Mouse (Mus musculus) hindbrain, embryonic 12.5 days (tissue): ENCODE results near the gene Exph5. TPM values are rescaled to one million over a fixed set of nuclear protein-coding genes. Genes with fewer than 3 reads are reported as not detected.

Experiments
- ATAC-seq: fragments of 200-750 bp; cut with Nextera tagmentation; 2 replicates; pipeline ENCODE4 v1.8.0; 2017; ENCODE audit warnings: moderate TSS enrichment; ENCODE audit not compliant: low FRiP score
- H3K27ac ChIP-seq: fragments of 300-500 bp; sonication (generic); 2 replicates; pipeline ENCODE4 v1.5.1; 2016; ENCODE audit warnings: mild to moderate bottlenecking
- H3K27me3 ChIP-seq: fragments of 300-500 bp; sonication (generic); 2 replicates; pipeline ENCODE4 v1.6.1; 2016; ENCODE audit warnings: mild to moderate bottlenecking
- H3K36me3 ChIP-seq: fragments of 300-500 bp; sonication (generic); 2 replicates; pipeline ENCODE4 v1.6.1; 2016; ENCODE audit warnings: mild to moderate bottlenecking
- H3K4me1 ChIP-seq: fragments of 300-500 bp; sonication (generic); 2 replicates; pipeline ENCODE4 v1.6.1; 2016
- H3K4me2 ChIP-seq: fragments of 300-500 bp; sonication (generic); replicated peaks from 2 replicates; pipeline ENCODE4 v1.6.1; 2016; ENCODE audit warnings: mild to moderate bottlenecking
- H3K4me3 ChIP-seq: fragments of 300-500 bp; sonication (generic); 2 replicates; pipeline ENCODE4 v1.5.1; 2016; ENCODE audit warnings: mild to moderate bottlenecking
- H3K9ac ChIP-seq: fragments of 300-500 bp; sonication (generic); 2 replicates; pipeline ENCODE4 v1.6.1; 2016; ENCODE audit warnings: mild to moderate bottlenecking, moderate library complexity
- H3K9me3 ChIP-seq: fragments of 300-500 bp; sonication (generic); replicated peaks from 2 replicates; pipeline ENCODE4 v1.6.1; 2016; ENCODE audit warnings: mild to moderate bottlenecking
- WGBS: fragments of 180-500 bp; shearing (Covaris S2); methylation state at CpG from one replicate; pipeline ENCODE4 v1.1.7; 2016; 5-methylcytosine and 5-hydroxymethylcytosine counted together
- polyA plus RNA-seq: library from polyadenylated mRNA; unstranded; fragments of >200 nt; fragmentation: Nextera tagmentation; extraction: Ambion mirVana; gene quantifications from 2 replicates; pipeline ENCODE4 v1.2.1, GENCODE M21; 2016

Exph5 gene
- polyA plus RNA-seq, 1 experiment from 2014 or later, result 0.49 TPM

- Histone ChIP-seq H3K4me3 (no peak overlapping the region), H3K9ac (no peak overlapping the region), H3K9me3 (no peaks in the 10 kb centered on the region), H3K27me3 (no peaks in the 10 kb centered on the region), H3K4me2 (no peak overlapping the region), H3K27ac (no peak overlapping the region), H3K4me1 (no peaks in the 10 kb centered on the region), H3K36me3 (no peaks in the 10 kb centered on the region)
- ATAC-seq, result no peak
- 80% methylated on average over 3 of the region's 3 CpGs for WGBS
Observed at GRCm38 (mm10) chr9:53378171-53378570, 76.7 kb downstream of the Exph5 start.

DNA sequence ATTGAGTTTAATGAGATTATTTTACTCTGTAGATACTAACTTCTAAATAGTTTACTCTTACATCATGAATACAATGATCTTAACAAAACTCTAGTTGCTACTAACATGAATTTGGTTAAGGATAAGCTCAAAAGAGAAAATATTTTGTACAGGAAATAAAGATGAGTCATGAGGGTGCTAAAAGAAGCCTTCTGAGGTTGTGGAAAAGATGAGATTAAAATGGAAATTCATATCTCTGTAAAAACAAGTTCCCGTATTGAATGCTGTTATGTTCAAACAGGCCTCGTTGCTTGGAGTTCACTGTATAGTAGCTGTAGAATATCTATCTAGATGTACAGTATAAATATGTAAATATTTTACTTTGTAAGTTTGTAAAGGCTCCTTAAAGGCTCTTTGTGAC, 79.1 kb downstream of the Exph5 start:
- no peaks in the 10 kb centered on the region for H3K9me3 ChIP-seq

DNA sequence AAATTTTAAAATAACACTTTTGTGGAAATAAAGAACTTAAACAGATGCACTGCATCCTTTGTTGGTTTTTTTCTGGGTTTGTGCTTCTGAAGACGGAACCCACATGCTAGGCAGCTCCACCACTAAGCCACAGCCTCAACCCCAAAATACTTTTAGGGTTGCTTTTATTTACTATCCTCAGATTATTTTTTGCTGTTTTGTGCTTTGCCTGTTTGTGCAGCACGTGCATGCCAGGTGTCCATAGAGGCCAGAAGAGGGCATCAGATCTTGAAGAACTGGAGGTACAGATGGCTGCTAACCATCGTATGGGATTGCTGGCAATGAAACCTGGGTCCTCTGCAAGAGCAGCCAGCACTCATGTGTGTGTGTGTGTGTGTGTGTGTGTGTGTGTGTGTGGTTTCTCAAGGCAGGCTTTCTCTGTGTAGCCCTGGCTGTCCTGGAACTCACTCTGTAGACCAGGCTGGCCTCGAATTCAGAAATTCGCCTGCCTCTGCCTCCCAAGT, 79.7 kb downstream of the Exph5 start:
- Histone ChIP-seq H3K4me3 (no peak overlapping the region), H3K9me3 (no peaks in the 10 kb centered on the region), H3K27ac (no peak overlapping the region), H3K4me1 (0 out of 2 replicates have a peak, but pooled peaks cover 3% of the 10 kb centered on the region), H3K36me3 (no peaks in the 10 kb centered on the region), H3K27me3 (no peaks in the 10 kb centered on the region), H3K9ac (no peak overlapping the region), H3K4me2 (no peak overlapping the region)
- WGBS, result 83% methylated on average over 5 of the region's 5 CpGs
- no peak for ATAC-seq

More for the DNA sequence above, 79.1 kb downstream of the Exph5 start:
- Histone ChIP-seq H3K4me2 (no peak overlapping the region), H3K36me3 (no peaks in the 10 kb centered on the region), H3K27ac (no peak overlapping the region), H3K9ac (no peak overlapping the region), H3K27me3 (no peaks in the 10 kb centered on the region), H3K4me3 (no peak overlapping the region), H3K4me1 (0 out of 2 replicates have a peak, but pooled peaks cover 3% of the 10 kb centered on the region)
- WGBS, result 88% methylated on average over 2 of the region's 2 CpGs
- no peak for ATAC-seq

GRCm38 (mm10) chr9:53383951-53384866, 82.7 kb downstream of the Exph5 start, which contains the start of gene Kdelc2:
Gene Kdelc2 (plus strand): TSS chr9:53384025.
- Histone ChIP-seq H3K9me3 (no peaks in the 10 kb centered on the region), H3K27ac (peak within 1 kb of the TSS; percentile 87)
- WGBS, result under 1% methylated on average over 75 of the region's 75 CpGs

DNA sequence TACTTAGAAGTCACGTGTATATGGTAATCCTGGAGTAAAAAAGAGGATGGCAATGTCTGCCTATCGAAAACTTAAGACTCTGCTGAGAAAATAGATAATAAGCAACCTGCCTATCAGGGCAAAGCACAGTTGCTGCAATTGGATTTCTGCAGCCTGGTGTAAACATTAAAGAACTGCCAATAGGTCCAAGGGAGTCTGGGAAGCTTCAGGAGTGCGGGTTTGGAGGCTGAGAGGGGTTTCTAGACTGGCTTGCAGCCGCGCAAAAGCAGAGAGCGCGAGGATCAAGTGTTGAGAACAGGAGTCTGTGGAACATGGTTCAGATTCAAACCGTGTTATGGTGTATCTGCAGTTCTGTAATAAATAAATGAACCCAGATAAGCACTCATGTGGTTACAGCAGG, 83.4 kb downstream of the Exph5 start:
- Histone ChIP-seq H3K9me3 (no peaks in the 10 kb centered on the region), H3K27ac (peak overlapping the region; percentile 87)
- WGBS, result 18% methylated on average over 8 of the region's 8 CpGs

More at GRCm38 (mm10) chr9:53383951-53384866, 82.7 kb downstream of the Exph5 start, which contains the start of gene Kdelc2:
- peak; percentile 94 for ATAC-seq
- H3K4me2 ChIP-seq, result peak within 1 kb of the TSS; percentile 96
- peak within 1 kb of the TSS; percentile 84 for H3K9ac ChIP-seq
- H3K27me3 ChIP-seq, result no peaks in the 10 kb centered on the region
- H3K4me1 ChIP-seq, result 0 out of 2 replicates have a peak, but pooled peaks cover 3% of the 10 kb centered on the region
- H3K4me3 ChIP-seq, result peak within 1 kb of the TSS; percentile 60
- H3K36me3 ChIP-seq, result no peaks in the 10 kb centered on the region

DNA sequence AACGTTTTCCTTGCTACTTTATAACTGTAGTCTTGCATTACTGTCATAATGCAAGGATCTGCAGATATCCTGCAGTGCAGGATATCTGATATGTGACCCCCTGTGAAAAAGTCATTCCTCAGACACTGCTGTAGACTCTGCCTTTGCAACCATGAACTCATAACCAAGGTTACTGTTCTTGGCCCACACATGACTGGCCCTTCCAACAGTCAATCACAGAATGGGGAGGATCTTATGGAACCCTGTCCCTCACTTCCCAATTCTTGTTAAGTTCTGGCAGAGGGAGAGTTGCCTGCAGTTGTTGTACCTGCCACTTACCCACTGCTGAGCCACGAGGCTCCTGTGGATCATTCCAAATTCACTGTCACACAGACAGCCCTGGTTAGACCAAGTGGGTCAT, 86.0 kb downstream of the Exph5 start:
- Histone ChIP-seq H3K27me3 (no peaks in the 10 kb centered on the region), H3K36me3 (no peaks in the 10 kb centered on the region), H3K27ac (no peak overlapping the region), H3K4me2 (no peak overlapping the region), H3K9me3 (no peaks in the 10 kb centered on the region), H3K4me1 (0 out of 2 replicates have a peak, but pooled peaks cover 3% of the 10 kb centered on the region), H3K4me3 (no peak overlapping the region), H3K9ac (no peak overlapping the region)
- ATAC-seq, result no peak
- 76% methylated on average over 2 of the region's 2 CpGs for WGBS

More for the DNA sequence above, 83.4 kb downstream of the Exph5 start:
- Histone ChIP-seq H3K4me1 (0 out of 2 replicates have a peak, but pooled peaks cover 3% of the 10 kb centered on the region), H3K4me2 (peak overlapping the region; percentile 96), H3K27me3 (no peaks in the 10 kb centered on the region), H3K36me3 (no peaks in the 10 kb centered on the region), H3K9ac (peak overlapping the region; percentile 84; the same call in 1 of the 2 replicates), H3K4me3 (peak overlapping the region; percentile 60)
- ATAC-seq, result no peak

- Histone ChIP-seq H3K27ac (no peak overlapping the region), H3K4me2 (no peak overlapping the region), H3K27me3 (no peaks in the 10 kb centered on the region), H3K9ac (no peak overlapping the region), H3K9me3 (no peaks in the 10 kb centered on the region), H3K36me3 (no peaks in the 10 kb centered on the region), H3K4me1 (0 out of 2 replicates have a peak, but pooled peaks cover 3% of the 10 kb centered on the region), H3K4me3 (no peak overlapping the region)
- 84% methylated on average over 3 of the region's 3 CpGs for WGBS
- no peak for ATAC-seq
Observed at GRCm38 (mm10) chr9:53389109-53389508, 87.6 kb downstream of the Exph5 start.

GRCm38 (mm10) chr9:53390136-53390535, 88.7 kb downstream of the Exph5 start:
- H3K4me2 ChIP-seq, result no peak overlapping the region
- H3K27ac ChIP-seq, result no peak overlapping the region
- no peak overlapping the region for H3K4me3 ChIP-seq
- no peaks in the 10 kb centered on the region for H3K27me3 ChIP-seq
- no peaks in the 10 kb centered on the region for H3K36me3 ChIP-seq
- no peak for ATAC-seq
- no peaks in the 10 kb centered on the region for H3K9me3 ChIP-seq
- no peaks in the 10 kb centered on the region for H3K4me1 ChIP-seq
- 85% methylated on average over 7 of the region's 7 CpGs for WGBS
- no peak overlapping the region for H3K9ac ChIP-seq

GRCm38 (mm10) chr9:53397685-53398387, 96.4 kb downstream of the Exph5 start:
- no peak for ATAC-seq

DNA sequence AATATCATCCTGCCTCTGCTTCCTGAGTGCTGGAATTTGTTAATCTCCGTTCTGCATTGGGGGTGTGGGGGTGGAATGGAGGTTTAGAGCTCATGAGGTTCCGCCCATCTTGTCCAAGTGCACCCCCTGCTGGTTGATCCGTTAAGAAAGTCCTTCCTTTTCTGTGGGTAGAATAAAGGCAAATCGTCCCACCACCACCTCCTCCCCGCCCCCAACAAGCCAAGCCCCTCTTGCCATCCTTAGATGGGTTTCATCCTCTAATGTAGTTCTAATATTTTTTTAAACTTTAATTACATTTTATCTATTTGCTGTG, 96.9 kb downstream of the Exph5 start:
- H3K9me3 ChIP-seq, result no peaks in the 10 kb centered on the region
- no peak for ATAC-seq
- H3K27ac ChIP-seq, result no peak overlapping the region
- H3K27me3 ChIP-seq, result no peaks in the 10 kb centered on the region
- H3K4me2 ChIP-seq, result no peak overlapping the region
- no peak overlapping the region for H3K9ac ChIP-seq
- WGBS, result 7% methylated on average over 5 of the region's 5 CpGs
- no peaks in the 10 kb centered on the region for H3K36me3 ChIP-seq
- peaks cover 12% of the 10 kb centered on the region for H3K4me1 ChIP-seq
- H3K4me3 ChIP-seq, result no peak overlapping the region

More at GRCm38 (mm10) chr9:53397685-53398387, 96.4 kb downstream of the Exph5 start:
- Histone ChIP-seq H3K27me3 (no peaks in the 10 kb centered on the region), H3K9me3 (no peaks in the 10 kb centered on the region), H3K9ac (no peak overlapping the region), H3K36me3 (no peaks in the 10 kb centered on the region), H3K4me2 (no peak overlapping the region), H3K27ac (no peak overlapping the region), H3K4me3 (no peak overlapping the region), H3K4me1 (peaks cover 12% of the 10 kb centered on the region)
- WGBS, result 81% methylated on average over 13 of the region's 13 CpGs

DNA sequence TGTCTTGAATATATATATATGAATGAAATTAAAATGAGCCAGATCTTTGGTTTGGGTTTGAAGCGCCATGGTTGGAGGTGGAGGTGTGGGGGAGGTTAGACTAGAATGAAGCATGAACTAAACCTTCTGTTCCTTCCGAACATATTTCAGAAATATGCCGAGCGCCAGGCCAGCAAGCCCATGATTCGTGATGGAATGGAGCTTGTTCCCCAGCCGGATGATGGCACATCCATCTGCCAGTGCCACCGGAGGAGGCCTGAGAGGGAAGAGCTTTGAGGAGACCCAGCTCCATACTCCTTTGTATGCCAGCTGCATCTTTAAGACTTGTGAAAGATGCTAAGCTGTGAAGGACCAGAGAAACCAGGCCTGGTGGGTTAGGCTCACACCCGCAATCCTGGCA, 98.1 kb downstream of the Exph5 start:
- peaks cover 15% of the 10 kb centered on the region for H3K4me1 ChIP-seq
- H3K4me2 ChIP-seq, result no peak overlapping the region
- H3K36me3 ChIP-seq, result no peaks in the 10 kb centered on the region
- no peak overlapping the region for H3K27ac ChIP-seq
- H3K4me3 ChIP-seq, result no peak overlapping the region
- 94% methylated on average over 8 of the region's 8 CpGs for WGBS
- no peak overlapping the region for H3K9ac ChIP-seq
- no peak for ATAC-seq
- no peaks in the 10 kb centered on the region for H3K27me3 ChIP-seq
- no peaks in the 10 kb centered on the region for H3K9me3 ChIP-seq

- H3K4me2 ChIP-seq, result no peak overlapping the region
- 81% methylated on average over 4 of the region's 4 CpGs for WGBS
- no peak overlapping the region for H3K4me3 ChIP-seq
- no peak overlapping the region for H3K9ac ChIP-seq
- no peaks in the 10 kb centered on the region for H3K27me3 ChIP-seq
- H3K9me3 ChIP-seq, result no peaks in the 10 kb centered on the region
- no peak for ATAC-seq
- H3K36me3 ChIP-seq, result no peaks in the 10 kb centered on the region
- H3K4me1 ChIP-seq, result peaks cover 22% of the 10 kb centered on the region
- H3K27ac ChIP-seq, result no peak overlapping the region
Observed at GRCm38 (mm10) chr9:53400696-53401095, 99.2 kb downstream of the Exph5 start.
